Mouse (Mus musculus) adrenal gland, postnatal 25 days (tissue): ENCODE measurements around the gene Ticam1. TPM values are rescaled to one million over a fixed set of nuclear protein-coding genes. Genes with fewer than 3 reads are reported as not detected.

ENCODE experiments used
- DNase-seq: peaks from one replicate; pipeline ENCODE4 v3.0.0; 2021; ENCODE audit warnings: mixed read lengths
- long read RNA-seq: library from polyadenylated mRNA; stranded (forward); transcript quantifications from one replicate; pipeline ENCODE4 v2.0.0, GENCODE M21; 2021
- total RNA-seq: library from RNA; stranded (reverse); gene quantifications from 2 replicates; pipeline ENCODE4 v1.2.3, GENCODE M21; 2021

Ticam1 gene
- 25.1 and 28.8 TPM in 2 replicates for total RNA-seq
- long read RNA-seq, partial matches to known transcripts, result 0 of 4 reads
- long read RNA-seq, other reads (novel, unspliced or antisense), result 4 of 4 reads

DNA sequence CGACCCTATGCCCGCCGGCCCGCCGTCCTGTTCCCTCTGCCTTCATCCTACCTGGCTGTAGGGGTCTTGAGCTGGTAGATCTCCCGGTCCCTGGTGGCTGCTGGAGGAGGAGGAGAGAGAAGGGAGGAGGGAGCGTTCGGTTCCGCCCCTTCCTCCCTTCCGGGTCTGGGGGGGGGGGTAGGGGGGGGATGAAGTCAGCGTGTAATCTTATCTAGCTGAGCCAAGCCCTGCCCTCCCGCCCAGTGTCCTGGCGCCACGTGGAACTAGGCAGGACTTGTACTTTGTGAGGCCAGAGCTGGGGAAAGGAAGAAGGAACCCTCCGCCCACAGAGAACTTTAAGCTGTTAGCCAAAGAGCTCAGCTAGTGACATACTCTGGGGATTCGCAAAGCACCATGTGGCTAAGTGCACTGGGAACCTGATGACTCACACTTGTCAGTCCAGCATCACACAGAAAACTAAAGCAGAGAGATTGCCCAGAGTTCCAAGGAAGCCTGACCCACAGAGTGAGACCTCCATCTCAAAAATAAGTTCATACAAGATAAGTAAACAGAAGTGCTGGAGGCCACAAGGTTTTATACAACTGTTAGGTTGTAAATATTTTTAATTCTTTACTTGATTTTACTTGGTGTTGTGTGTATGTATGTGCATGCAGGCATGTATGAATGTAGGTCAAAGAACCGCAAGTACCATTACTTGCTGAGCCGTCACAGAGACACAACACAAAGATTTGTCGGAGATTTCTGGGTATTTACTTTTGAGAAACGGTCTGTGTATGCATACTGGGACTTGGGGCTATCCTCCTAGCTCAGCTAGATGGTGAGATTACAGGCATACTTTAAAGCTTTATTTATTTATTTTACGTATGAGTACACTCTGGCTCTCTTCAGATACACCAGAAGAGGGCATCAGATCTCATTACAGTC, at the start of gene Ticam1:
Gene Ticam1, minus strand, starts transcription at position 144 of the 924 bp plus-strand sequence.
- peak; percentile 86 for DNase-seq

DNA sequence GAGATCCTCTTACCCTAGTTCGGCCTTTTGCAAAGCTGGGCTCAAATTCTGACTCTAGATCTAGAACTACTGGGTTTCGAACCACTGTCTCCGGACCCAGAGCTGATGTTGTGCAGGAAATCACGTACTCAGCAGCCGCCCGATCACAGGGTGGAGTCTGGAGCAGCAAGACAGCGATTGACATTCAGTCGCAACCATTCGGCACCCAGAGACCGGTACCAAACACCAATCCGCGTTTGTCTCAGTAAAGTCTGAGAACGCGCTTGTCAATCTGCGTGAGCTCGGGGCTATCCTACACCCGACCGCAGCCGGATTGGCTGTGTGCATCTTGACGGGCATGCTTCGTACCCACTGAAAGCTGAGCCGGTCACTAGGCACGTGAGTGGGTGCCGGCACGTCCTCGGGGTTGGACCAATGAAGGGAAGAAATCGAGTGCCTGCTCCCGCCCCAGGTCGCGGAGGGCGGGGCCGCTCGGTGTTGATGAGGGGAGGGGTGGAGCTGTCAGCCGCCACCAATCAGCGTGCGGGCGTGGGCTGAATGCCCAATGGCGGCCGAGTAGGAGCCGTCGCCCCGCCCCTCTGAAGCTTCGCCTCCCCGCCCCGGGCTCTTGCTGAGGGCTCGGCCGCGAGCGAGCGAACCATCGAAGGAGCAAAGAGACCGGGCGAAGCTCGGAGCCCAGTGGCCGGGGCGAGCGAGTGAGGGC, 49.0 kb upstream of the Ticam1 start, which contains the start of gene Kdm4b:
Gene Kdm4b, plus strand, starts transcription at position 613 of the 703 bp plus-strand sequence.
- peak; percentile 99 for DNase-seq

- DNase-seq, result no peak
Observed at GRCm38 (mm10) chr17:56324419-56324818, 47.8 kb upstream of the Ticam1 start.

GRCm38 (mm10) chr17:56309191-56309945, 32.8 kb upstream of the Ticam1 start:
- no peak for DNase-seq

GRCm38 (mm10) chr17:56308088-56308487, 31.5 kb upstream of the Ticam1 start:
- DNase-seq, result no peak

DNA sequence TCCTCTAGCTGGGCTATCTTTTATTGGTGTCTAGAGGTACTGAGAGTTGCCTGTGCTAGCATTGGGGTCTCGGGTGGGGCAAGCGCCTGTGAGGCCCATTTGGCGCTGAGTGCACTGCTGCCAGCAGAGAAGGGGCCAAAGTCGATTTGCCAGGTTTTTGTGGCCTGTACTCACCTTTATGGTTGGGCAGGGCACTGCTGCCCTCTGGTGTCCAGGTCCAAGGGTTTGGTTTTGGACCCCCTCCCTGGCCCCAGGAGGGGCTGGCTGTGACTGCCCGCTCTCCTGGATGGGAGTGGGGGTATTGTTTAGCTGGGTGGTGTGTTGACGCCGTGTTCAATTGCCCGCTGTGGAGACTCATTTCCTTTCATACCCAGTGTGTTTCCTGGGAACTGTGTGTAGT, 29.2 kb upstream of the Ticam1 start:
- no peak for DNase-seq

- no peak for DNase-seq
Observed at GRCm38 (mm10) chr17:56305156-56305555, 28.6 kb upstream of the Ticam1 start.

GRCm38 (mm10) chr17:56304718-56305117, 28.1 kb upstream of the Ticam1 start:
- DNase-seq, result no peak

- DNase-seq, result peak; percentile 97
Observed at GRCm38 (mm10) chr17:56303847-56304586, 27.4 kb upstream of the Ticam1 start.

- DNase-seq, result peak; percentile 88
Observed at GRCm38 (mm10) chr17:56303160-56303846, 26.7 kb upstream of the Ticam1 start, which contains the start of gene Uhrf1. Gene Uhrf1, plus strand, starts transcription at chr17:56303321.

DNA sequence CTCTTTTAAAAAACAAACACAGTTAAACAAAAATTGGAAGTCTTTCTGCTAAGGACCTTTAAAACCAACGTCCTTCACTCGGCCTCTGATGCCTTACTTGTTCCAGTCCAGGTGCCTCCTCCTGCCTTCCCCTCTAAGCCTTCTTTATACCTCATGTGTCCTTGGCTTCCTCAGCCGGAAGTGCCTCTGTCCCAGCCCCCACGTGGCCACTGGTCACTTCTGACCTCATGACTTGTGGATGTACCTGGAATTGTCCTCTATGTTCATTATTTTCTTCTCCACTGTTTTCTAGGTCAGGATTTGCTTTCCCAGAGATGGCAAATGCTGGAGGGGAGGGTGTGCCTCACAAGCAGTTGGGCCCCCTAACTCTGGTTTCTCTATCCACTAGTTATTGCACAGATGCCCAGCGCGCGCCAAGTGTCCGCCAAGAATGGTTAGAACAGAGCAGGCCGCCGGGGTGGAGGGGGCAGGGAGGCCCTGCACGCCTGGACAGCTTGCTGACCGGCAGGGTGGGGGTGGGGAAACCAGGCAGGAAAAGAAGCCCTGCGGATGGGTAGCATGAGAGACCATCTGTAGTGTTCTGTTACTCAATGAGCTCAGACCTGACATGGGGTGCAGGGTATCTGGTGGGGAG, 25.9 kb upstream of the Ticam1 start:
- peak; percentile 56 for DNase-seq

DNA sequence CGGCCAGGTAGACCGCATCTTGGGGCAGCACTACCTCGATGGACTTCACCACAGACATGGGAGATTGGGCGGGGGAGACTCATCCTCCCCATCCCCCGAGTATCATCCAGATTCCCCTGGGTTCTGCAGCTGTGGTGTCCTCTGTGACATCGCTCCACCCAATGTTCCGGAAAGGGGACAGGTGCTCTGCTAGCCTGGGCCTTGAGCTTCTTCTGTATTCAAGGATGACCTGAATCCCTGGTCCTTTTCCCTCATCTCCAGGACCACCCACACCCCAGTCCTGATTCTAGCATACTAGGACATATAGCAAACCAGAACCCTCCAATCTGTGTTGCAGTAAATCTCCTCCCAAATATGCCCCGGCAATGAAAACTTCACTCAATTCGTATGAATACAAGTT, 23.6 kb upstream of the Ticam1 start, which contains the start of gene Arrdc5:
Gene Arrdc5, minus strand, starts transcription at position 101 of the 400 bp plus-strand sequence.
- DNase-seq, result no peak

- no peak for DNase-seq
Observed at GRCm38 (mm10) chr17:56298238-56298637, 21.7 kb upstream of the Ticam1 start.

DNA sequence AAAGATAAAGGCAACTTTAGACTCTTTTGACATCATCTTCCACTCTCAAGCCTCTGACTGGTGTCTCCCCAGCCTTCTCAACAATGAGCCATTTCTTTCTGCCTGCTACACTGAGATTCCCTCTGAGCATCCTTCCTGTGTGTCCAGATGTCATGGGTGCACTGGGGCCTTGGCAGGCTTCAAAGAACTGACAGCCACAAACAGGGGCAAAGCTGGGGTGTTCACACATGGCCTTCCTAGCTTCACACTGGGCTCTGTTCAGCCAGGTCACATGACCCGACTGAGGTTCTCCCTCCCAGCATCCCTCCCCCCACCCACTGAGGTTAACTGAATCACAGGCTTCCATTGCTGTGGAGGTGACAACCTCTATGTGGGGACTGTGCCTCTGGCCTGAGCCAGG, 19.6 kb upstream of the Ticam1 start:
- DNase-seq, result no peak

GRCm38 (mm10) chr17:56294241-56294640, 17.7 kb upstream of the Ticam1 start:
- no peak for DNase-seq

GRCm38 (mm10) chr17:56293291-56293690, 16.7 kb upstream of the Ticam1 start:
- DNase-seq, result no peak

DNA sequence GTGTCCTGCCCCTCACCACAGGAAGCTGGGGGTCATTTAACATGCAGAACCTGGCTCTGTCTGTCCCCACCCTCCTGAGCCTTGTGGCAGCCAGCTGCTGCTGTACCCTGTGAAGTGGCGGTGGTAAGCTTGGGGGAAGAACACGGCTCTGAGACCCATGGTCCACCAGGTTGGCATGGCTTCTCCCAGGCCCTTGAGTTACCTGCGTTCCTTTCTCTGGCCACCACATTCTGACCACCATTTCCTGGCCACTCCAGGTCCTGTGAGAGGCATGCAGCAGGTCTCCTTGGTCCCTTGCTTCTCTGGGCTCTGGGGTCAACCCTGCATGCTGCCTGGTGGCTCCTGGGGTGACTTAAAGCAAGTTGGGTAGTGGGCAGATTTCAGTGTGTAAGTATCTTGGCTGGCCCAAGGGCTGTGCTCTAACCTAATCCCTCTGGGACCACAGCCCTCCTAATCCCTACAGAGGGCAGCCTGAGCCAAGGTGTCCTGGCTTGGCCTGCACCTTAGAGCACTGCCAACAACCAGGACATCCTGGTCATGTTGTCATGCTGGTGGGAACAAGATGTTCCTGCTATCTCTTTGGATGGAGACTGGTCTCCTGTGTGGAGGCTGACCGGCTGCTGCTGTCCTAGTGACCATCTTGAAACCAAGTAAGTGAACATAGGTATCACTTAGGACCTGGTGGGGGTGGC, 16.1 kb upstream of the Ticam1 start, which contains the start of gene Plin3:
Gene Plin3, minus strand, starts transcription at position 343 of the 692 bp plus-strand sequence.
- DNase-seq, result no peak

- DNase-seq, result no peak
Observed at GRCm38 (mm10) chr17:56291826-56292475, 15.4 kb upstream of the Ticam1 start.

DNA sequence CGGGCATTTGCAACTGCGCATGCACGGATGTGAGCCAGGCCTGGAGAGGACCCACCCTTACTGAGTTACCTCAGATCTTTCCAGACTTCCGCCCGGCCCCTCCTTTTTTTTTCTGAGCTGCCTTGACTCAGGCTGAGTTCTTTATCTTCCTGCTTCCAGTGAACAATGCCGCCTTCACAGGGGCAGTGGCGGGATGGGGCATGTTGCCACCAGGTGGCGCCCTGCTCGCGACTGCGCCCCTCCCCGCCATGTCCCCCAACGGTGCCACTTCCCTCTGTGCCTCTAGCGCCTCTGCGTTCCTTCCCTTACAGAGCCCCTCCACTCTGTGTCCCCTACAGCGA, 14.6 kb upstream of the Ticam1 start:
- peak; percentile 90 for DNase-seq
